In genomic region chr9:60939858-60940804, GRCm38 (mm10) we compare ENCODE assay signal across 8 mouse cellular contexts.
A peak's percentile ranks its signal among the peaks of the same experiment; 100 is the strongest.
DNase-seq lines count a peak whose midpoint lies in the region; ATAC-seq and TF ChIP-seq lines count a peak whose summit lies in the region.
"Had no signal": no experiment of that assay in that cellular context is flagged by ENCODE, and none has a peak within 500 bp of the region (broad histone marks: within the 10 kb centered on the region; RNA-seq: fewer than 3 reads in every experiment).

No protein-coding gene starts in this region.

- WGBS in kidney, adult 2 months = 28% methylated on average over 18 of the region's 18 CpGs
- WGBS in limb, embryonic 12.5 days = 16% methylated on average over 18 of the region's 18 CpGs

- H3K9ac ChIP-seq in limb, embryonic 12.5 days (replicated peaks) = no peak overlapping the region

- no peak for TF ChIP-seq POLR2A in kidney, adult 2 months (IDR thresholded peaks at IDR 0.05; ENCODE audit: low read depth, low read length)

- H3K4me2 ChIP-seq in limb, embryonic 12.5 days = peak overlapping the region; percentile 44

- H3K9me3 ChIP-seq in limb, embryonic 12.5 days = 0 out of 2 replicates have a peak, but pooled peaks cover 5% of the 10 kb centered on the region

- TF ChIP-seq CTCF in kidney, adult 2 months (conservative IDR thresholded peaks at IDR 0.05; ENCODE audit: insufficient read depth, insufficient read length, low read depth, low read length) = peak; percentile 64

- H3K27ac ChIP-seq in kidney, adult 2 months (ENCODE audit: insufficient read depth, low read depth, low read length) = no peak overlapping the region
- H3K27ac ChIP-seq in limb, embryonic 12.5 days = peak overlapping the region; percentile 74

- peak; percentile 78 to 83 for DNase-seq in adrenal gland, adult 18-20 months (ENCODE audit: low spot score in 2 of 2)
- DNase-seq in gastrocnemius, postnatal 25 days = peak; percentile 59
- DNase-seq in kidney, adult 2 months = peak; percentile 47
- peak; percentile 73 for DNase-seq in naive thymus-derived CD4-positive, alpha-beta T cell, adult 2 months (ENCODE audit: low read depth)
- DNase-seq in spleen, postnatal 4 days (ENCODE audit: low spot score in 2 of 2) = peak; percentile 75 to 92

- no peaks in the 10 kb centered on the region for H3K27me3 ChIP-seq in kidney, adult 2 months (replicated peaks; ENCODE audit: control insufficient read depth, insufficient read depth, low read length)
- peaks cover 35% of the 10 kb centered on the region for H3K27me3 ChIP-seq in limb, embryonic 12.5 days

- no peaks in the 10 kb centered on the region for H3K36me3 ChIP-seq in kidney, adult 2 months (ENCODE audit: control insufficient read depth, insufficient read depth, low read length)
- no peaks in the 10 kb centered on the region for H3K36me3 ChIP-seq in limb, embryonic 12.5 days

- no peaks in the 10 kb centered on the region for H3K4me1 ChIP-seq in kidney, adult 2 months (ENCODE audit: control insufficient read depth, insufficient read depth, low read length)
- H3K4me1 ChIP-seq in limb, embryonic 12.5 days (replicated peaks) = peaks cover 18% of the 10 kb centered on the region

- peak; percentile 76; the same call in 1 of the 2 replicates for ATAC-seq in common myeloid progenitor, adult 5-6 weeks (replicated peaks; ENCODE audit: low read depth, poor library complexity, severe bottlenecking)
- peak; percentile 99 for ATAC-seq in limb, embryonic 12.5 days (ENCODE audit: insufficient number of reproducible peaks, insufficient read depth, low FRiP score, low TSS enrichment, low read depth)

- no peak overlapping the region for H3K4me3 ChIP-seq in kidney, adult 2 months (ENCODE audit: insufficient read depth, low read depth, low read length)
- no peak overlapping the region for H3K4me3 ChIP-seq in limb, embryonic 12.5 days (replicated peaks)
- H3K4me3 ChIP-seq: myocyte had no signal
